Mouse (Mus musculus) kidney, embryonic 15.5 days (tissue): Measurements from ENCODE around the gene Jpt1. TPM values are rescaled to one million over a fixed set of nuclear protein-coding genes. Genes with fewer than 3 reads are reported as not detected.
"Not testable (repeated sequence)": the region's sequence is repeated elsewhere in the genome, so short reads cannot be mapped to it uniquely, and the experiment has no call there.

Experiments used
- ATAC-seq: fragments of 200-750 bp; cut with Nextera tagmentation; replicated peaks from 2 replicates; pipeline ENCODE4 v1.8.0; 2017; ENCODE audit warnings: moderate TSS enrichment; ENCODE audit not compliant: low FRiP score
- H3K27ac ChIP-seq: fragments of 300-500 bp; sonication (generic); 2 replicates; pipeline ENCODE4 v1.5.1; 2015; ENCODE audit warnings: mild to moderate bottlenecking, inconsistent platforms
- H3K27me3 ChIP-seq: fragments of 300-500 bp; sonication (generic); 2 replicates; pipeline ENCODE4 v1.6.1; 2015; ENCODE audit warnings: inconsistent platforms
- H3K36me3 ChIP-seq: fragments of 300-500 bp; sonication (generic); 2 replicates; pipeline ENCODE4 v1.6.1; 2015; ENCODE audit warnings: inconsistent platforms
- H3K4me1 ChIP-seq: fragments of 300-500 bp; sonication (generic); 2 replicates; pipeline ENCODE4 v1.6.1; 2015; ENCODE audit warnings: inconsistent platforms
- H3K4me2 ChIP-seq: fragments of 300-500 bp; sonication (generic); 2 replicates; pipeline ENCODE4 v1.6.1; 2015; ENCODE audit warnings: moderate library complexity, mild to moderate bottlenecking, inconsistent platforms
- H3K4me3 ChIP-seq: fragments of 300-500 bp; sonication (generic); replicated peaks from 2 replicates; pipeline ENCODE4 v1.5.1; 2015; ENCODE audit warnings: mild to moderate bottlenecking, inconsistent platforms
- H3K9ac ChIP-seq: fragments of 300-500 bp; sonication (generic); 2 replicates; pipeline ENCODE4 v1.6.1; 2015; ENCODE audit warnings: mild to moderate bottlenecking, inconsistent platforms
- H3K9me3 ChIP-seq: fragments of 300-500 bp; sonication (generic); replicated peaks from 2 replicates; pipeline ENCODE4 v1.6.1; 2016; ENCODE audit warnings: inconsistent platforms
- WGBS: fragments of 180-500 bp; shearing (Covaris S2); methylation state at CpG from one replicate; pipeline ENCODE4 v1.1.7; 2015; ENCODE audit warnings: mixed read lengths; 5-methylcytosine and 5-hydroxymethylcytosine counted together
- polyA plus RNA-seq: library from polyadenylated mRNA; unstranded; fragments of >200 nt; fragmentation: Nextera tagmentation; extraction: Ambion mirVana; gene quantifications from 2 replicates; pipeline ENCODE4 v1.2.1, GENCODE M21; 2015

Jpt1 gene
- polyA plus RNA-seq, 1 experiment from 2014 or later: 457 TPM

- Histone ChIP-seq H3K4me2 (peak overlapping the region; percentile 79), H3K4me1 (peaks cover 54% of the 10 kb centered on the region), H3K36me3 (peaks cover 3% of the 10 kb centered on the region; the same call in 1 of the 2 replicates), H3K9me3 (no peaks in the 10 kb centered on the region), H3K27me3 (no peaks in the 10 kb centered on the region), H3K4me3 (peak overlapping the region; percentile 9; the same call in 1 of the 2 replicates), H3K9ac (peak overlapping the region; percentile 98; the same call in 1 of the 2 replicates), H3K27ac (peak overlapping the region; percentile 71; the same call in 1 of the 2 replicates)
- WGBS: 64% methylated on average over 5 of the region's 5 CpGs
- ATAC-seq: no peak
Measured at GRCm38 (mm10) chr11:115510507-115510888, 3.7 kb downstream of the Jpt1 start.

DNA sequence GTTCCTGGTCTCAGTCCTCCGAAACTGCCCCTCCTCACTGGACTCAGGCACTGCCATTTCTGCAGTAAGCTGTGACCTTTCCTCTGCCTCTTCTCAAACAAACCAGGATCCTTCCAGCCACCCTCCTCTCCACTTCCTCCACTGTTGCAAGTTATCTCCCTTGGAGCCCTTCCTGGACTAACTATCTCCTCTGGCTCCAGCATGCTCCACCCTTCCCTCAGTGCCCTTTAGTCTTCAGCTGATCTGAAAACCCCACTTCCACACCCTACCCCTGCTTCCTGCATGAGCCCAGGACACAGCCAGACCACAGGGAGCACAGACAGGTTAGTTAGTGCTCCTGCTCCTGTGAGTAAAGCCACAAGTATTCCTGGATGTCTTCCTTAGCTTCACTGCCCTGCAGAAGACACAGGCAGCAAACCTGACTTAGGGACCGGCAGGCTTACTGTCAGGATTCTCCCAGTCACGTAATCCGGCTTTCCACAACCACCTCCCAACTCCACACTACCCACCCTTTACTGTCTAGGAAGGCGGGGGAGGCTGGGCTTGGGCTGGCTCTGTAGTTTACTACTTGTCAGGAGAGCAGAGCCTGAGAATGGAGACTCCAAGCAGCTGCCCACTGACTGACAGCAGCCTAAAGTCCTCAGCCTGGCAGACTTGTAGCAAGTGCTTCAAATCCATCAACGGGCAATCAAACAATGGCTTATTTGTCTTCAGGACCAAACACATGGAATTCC lies 4.2 kb downstream of the Jpt1 start:
- H3K27me3 ChIP-seq: no peaks in the 10 kb centered on the region
- peaks cover 52% of the 10 kb centered on the region for H3K4me1 ChIP-seq
- no peaks in the 10 kb centered on the region for H3K9me3 ChIP-seq
- peaks cover 8% of the 10 kb centered on the region; the same call in 1 of the 2 replicates for H3K36me3 ChIP-seq
- peak overlapping the region; percentile 79 for H3K4me2 ChIP-seq
- peak overlapping the region; percentile 9; the same call in 1 of the 2 replicates for H3K4me3 ChIP-seq
- H3K9ac ChIP-seq: 0 out of 2 replicates have a peak overlapping the region, but pooled peaks have one; percentile 10
- no peak for ATAC-seq
- H3K27ac ChIP-seq: peak overlapping the region; percentile 71
- 32% methylated on average over 6 of the region's 6 CpGs for WGBS

- Histone ChIP-seq H3K27ac (no peak overlapping the region), H3K4me3 (no peak overlapping the region), H3K36me3 (peaks cover 17% of the 10 kb centered on the region), H3K4me1 (peaks cover 51% of the 10 kb centered on the region), H3K4me2 (no peak overlapping the region), H3K9ac (no peak overlapping the region), H3K9me3 (no peaks in the 10 kb centered on the region), H3K27me3 (no peaks in the 10 kb centered on the region)
- 81% methylated on average over 2 of the region's 2 CpGs for WGBS
- no peak for ATAC-seq
Measured at GRCm38 (mm10) chr11:115508061-115508460, 6.1 kb downstream of the Jpt1 start.

GRCm38 (mm10) chr11:115506586-115506985 lies 7.6 kb downstream of the Jpt1 start:
- Histone ChIP-seq H3K27ac (no peak overlapping the region), H3K9me3 (no peaks in the 10 kb centered on the region), H3K36me3 (peaks cover 30% of the 10 kb centered on the region), H3K9ac (no peak overlapping the region), H3K4me1 (peaks cover 37% of the 10 kb centered on the region), H3K4me2 (no peak overlapping the region), H3K4me3 (no peak overlapping the region), H3K27me3 (no peaks in the 10 kb centered on the region)
- WGBS: 72% methylated on average over 3 of the region's 3 CpGs
- 0 out of 2 replicates have a peak, but pooled peaks have one; percentile 60 for ATAC-seq

GRCm38 (mm10) chr11:115502636-115503035 lies 11.6 kb downstream of the Jpt1 start:
- Histone ChIP-seq H3K4me1 (peaks cover 9% of the 10 kb centered on the region; the same call in 1 of the 2 replicates), H3K36me3 (peaks cover 69% of the 10 kb centered on the region), H3K9me3 (no peaks in the 10 kb centered on the region), H3K4me2 (no peak overlapping the region), H3K27ac (no peak overlapping the region), H3K4me3 (no peak overlapping the region), H3K27me3 (no peaks in the 10 kb centered on the region), H3K9ac (no peak overlapping the region)
- WGBS: 93% methylated on average over 6 of the region's 6 CpGs
- no peak for ATAC-seq

DNA sequence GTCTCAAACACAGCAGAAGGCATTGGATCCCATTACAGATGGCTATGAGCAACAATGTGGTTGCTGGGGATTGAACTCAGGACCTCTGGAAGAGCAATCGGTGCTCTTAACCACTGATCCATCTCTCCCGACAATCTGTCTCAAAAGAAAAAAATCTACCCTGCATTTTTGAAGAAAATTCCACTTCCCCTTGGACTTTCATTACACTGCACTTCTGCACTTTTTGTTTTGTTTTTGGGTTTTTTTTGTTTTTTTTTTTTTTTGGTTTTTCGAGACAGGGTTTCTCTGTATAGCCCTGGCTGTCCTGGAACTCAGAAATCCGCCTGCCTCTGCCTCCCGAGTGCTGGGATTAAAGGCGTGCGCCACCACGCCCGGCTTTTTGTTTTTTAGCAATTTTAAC lies 17.6 kb downstream of the Jpt1 start:
- 87% methylated on average over 9 of the region's 9 CpGs for WGBS
- H3K9ac ChIP-seq, H3K4me1 ChIP-seq, H3K27ac ChIP-seq, H3K9me3 ChIP-seq, H3K4me3 ChIP-seq, ATAC-seq, H3K27me3 ChIP-seq, H3K4me2 ChIP-seq: not testable (repeated sequence)
- peaks cover 50% of the 10 kb centered on the region for H3K36me3 ChIP-seq

GRCm38 (mm10) chr11:115492387-115492786 lies 21.8 kb downstream of the Jpt1 start:
- WGBS: 39% methylated on average over 6 of the region's 6 CpGs
- no peak for ATAC-seq
- no peaks in the 10 kb centered on the region for H3K27me3 ChIP-seq
- H3K9ac ChIP-seq: 0 out of 2 replicates have a peak overlapping the region, but pooled peaks have one; percentile 66
- peaks cover 16% of the 10 kb centered on the region for H3K4me1 ChIP-seq
- no peaks in the 10 kb centered on the region for H3K9me3 ChIP-seq
- peak overlapping the region; percentile 71 for H3K4me3 ChIP-seq
- peaks cover 26% of the 10 kb centered on the region for H3K36me3 ChIP-seq
- no peak overlapping the region for H3K27ac ChIP-seq
- H3K4me2 ChIP-seq: peak overlapping the region; percentile 86

GRCm38 (mm10) chr11:115491356-115492083 lies 22.7 kb downstream of the Jpt1 start, which contains the start of gene Nt5c:
Nt5c (minus strand) TSS chr11:115491862.
- Histone ChIP-seq H3K4me3 (peak within 1 kb of the TSS; percentile 71), H3K9ac (peak within 1 kb of the TSS; percentile 66), H3K4me1 (peaks cover 16% of the 10 kb centered on the region), H3K27me3 (no peaks in the 10 kb centered on the region), H3K36me3 (peaks cover 20% of the 10 kb centered on the region), H3K4me2 (peak within 1 kb of the TSS; percentile 86), H3K9me3 (no peaks in the 10 kb centered on the region), H3K27ac (peak within 1 kb of the TSS; percentile 90)
- under 1% methylated on average over 43 of the region's 43 CpGs for WGBS
- peak; percentile 91 for ATAC-seq

DNA sequence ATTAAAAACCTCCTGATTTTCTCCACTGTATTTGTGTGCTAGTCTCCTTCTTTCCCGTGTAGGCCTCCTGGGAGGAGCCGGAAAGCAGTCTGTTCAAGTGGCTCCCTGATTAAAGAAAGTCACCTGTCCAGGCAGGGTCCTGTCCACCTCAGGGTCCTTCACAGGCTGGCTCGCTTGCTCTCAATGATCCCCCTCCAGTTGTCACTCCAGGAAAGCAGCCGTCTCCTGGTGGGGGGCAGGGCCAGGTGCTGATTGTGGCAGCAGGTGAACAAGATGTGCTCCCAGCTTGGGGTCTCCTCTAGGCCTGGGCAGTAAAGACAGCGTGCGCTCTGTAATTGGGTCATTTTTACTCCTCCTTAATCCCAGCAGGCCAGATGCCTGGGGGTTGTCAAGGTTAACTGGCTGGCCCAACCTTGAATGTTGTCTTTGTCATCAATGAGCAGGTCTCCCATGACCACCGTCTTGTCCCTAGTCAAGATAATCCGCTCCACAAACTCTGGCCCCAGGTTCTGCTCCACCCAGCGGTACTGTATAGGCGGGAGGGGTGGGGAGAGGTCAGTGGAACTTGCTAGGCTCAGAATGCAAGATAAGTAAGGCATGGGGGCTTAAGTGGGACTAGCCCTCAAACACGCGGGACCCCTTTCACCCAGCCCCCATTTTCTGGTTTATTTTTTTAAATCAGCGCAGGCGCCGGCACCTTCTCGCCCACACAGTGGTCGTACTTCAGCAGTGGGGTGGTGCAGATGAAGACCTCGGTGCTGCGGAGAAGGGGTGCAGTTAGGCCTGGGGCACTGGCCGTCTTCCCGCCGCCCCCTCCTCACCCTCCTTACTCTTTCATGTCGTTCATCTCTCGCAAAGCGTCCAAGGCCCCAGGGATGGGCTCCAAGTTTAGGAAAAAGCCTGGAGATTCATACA lies 23.5 kb downstream of the Jpt1 start:
- no peaks in the 10 kb centered on the region for H3K27me3 ChIP-seq
- H3K4me1 ChIP-seq: peaks cover 16% of the 10 kb centered on the region
- H3K36me3 ChIP-seq: peaks cover 17% of the 10 kb centered on the region
- 25% methylated on average over 25 of the region's 25 CpGs for WGBS
- H3K4me3 ChIP-seq: peak overlapping the region; percentile 71
- peak; percentile 30 for ATAC-seq
- peak overlapping the region; percentile 90; the same call in 1 of the 2 replicates for H3K27ac ChIP-seq
- no peaks in the 10 kb centered on the region for H3K9me3 ChIP-seq
- H3K9ac ChIP-seq: peak overlapping the region; percentile 66
- peak overlapping the region; percentile 86 for H3K4me2 ChIP-seq

DNA sequence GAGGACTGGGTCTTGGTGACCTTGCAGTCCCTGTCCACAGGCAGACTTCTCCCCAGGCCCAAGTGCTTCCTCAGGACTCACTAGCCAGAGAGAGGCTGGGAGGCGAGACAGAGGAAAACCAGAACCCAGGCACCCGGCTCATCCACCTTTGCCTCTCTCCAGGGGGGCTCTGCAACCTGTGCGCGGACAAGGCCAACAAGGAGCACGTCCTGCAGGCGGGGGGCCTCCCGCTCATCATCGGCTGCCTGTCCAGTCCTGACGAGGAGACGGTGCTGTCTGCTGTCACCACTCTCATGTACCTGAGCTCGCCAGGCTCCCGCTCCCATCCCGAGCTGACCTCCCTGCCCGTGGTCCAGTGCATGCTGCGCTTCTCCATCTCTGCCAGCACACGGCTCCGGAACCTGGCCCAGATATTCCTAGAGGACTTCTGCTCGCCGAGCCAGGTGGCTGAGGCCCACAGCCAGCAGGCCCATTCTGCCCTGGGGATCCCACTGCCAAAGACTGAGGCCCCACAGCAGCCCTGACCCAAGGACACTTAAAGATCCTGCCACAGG lies 25.6 kb downstream of the Jpt1 start:
- H3K4me3 ChIP-seq: no peak overlapping the region
- H3K9me3 ChIP-seq: no peaks in the 10 kb centered on the region
- peaks cover 17% of the 10 kb centered on the region for H3K36me3 ChIP-seq
- no peaks in the 10 kb centered on the region for H3K27me3 ChIP-seq
- H3K4me2 ChIP-seq: no peak overlapping the region
- H3K27ac ChIP-seq: no peak overlapping the region
- ATAC-seq: no peak
- H3K4me1 ChIP-seq: peaks cover 23% of the 10 kb centered on the region
- no peak overlapping the region; the same call in 1 of the 2 replicates for H3K9ac ChIP-seq
- 89% methylated on average over 19 of the region's 19 CpGs for WGBS

DNA sequence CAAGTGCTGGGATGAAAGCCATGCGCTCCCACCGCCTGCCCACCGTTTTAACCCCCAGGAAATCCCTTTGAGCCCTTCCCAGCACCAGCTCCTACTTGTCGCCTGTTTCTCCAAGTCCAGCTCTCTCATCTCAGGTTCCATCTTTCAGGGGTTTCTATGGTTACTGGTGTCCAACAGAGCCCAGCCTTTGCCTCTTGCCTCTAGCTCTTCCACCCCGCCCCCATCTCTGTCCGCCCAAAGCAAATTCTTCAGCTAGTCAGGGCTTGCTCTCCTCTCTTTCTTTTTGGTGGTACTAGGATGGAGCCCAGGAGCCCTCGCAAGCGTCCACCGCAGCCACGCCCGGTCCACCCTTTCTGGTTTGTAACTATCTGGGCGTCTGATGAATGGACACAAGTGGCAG lies 29.0 kb downstream of the Jpt1 start:
- Histone ChIP-seq H3K9me3 (no peaks in the 10 kb centered on the region), H3K4me1 (peaks cover 10% of the 10 kb centered on the region; the same call in 1 of the 2 replicates), H3K27ac (0 out of 2 replicates have a peak overlapping the region, but pooled peaks have one; percentile 45), H3K9ac (0 out of 2 replicates have a peak overlapping the region, but pooled peaks have one; percentile 1), H3K4me3 (no peak overlapping the region), H3K36me3 (peaks cover 19% of the 10 kb centered on the region), H3K27me3 (no peaks in the 10 kb centered on the region), H3K4me2 (no peak overlapping the region)
- peak; percentile 78 for ATAC-seq
- 55% methylated on average over 12 of the region's 12 CpGs for WGBS
